Mouse (Mus musculus): ENCODE results near the gene 2010300C02Rik.

GRCm38 (mm10) chr1:37622049-37622448, 97.8 kb downstream of the 2010300C02Rik start:
- TF ChIP-seq CTCF (IDR thresholded peaks at IDR 0.05; ENCODE audit: extremely low read depth, insufficient read depth, low read length) (no peak), POLR2A (IDR thresholded peaks at IDR 0.05; ENCODE audit: extremely low read depth, insufficient read depth, low read length) (no peak)
